Mouse (Mus musculus) lung, postnatal 0 days (tissue): ENCODE data around the gene Actl6a. TPM values are rescaled to one million over a fixed set of nuclear protein-coding genes. Genes with fewer than 3 reads are reported as not detected.

Experiments
- ATAC-seq: fragments of 200-750 bp; cut with Nextera tagmentation; 2 replicates; pipeline ENCODE4 v1.8.0; 2017; ENCODE audit warnings: moderate library complexity
- DNase-seq: peaks from one replicate; pipeline ENCODE4 v3.0.0-alpha.2; 2016; ENCODE audit warnings: low spot score
- H3K27ac ChIP-seq: fragments of 300-500 bp; sonication (generic); 2 replicates; pipeline ENCODE4 v1.5.1; 2014; ENCODE audit warnings: antibody characterized with exemption, mild to moderate bottlenecking, low read length, mixed read lengths
- H3K27me3 ChIP-seq: fragments of 300-500 bp; sonication (generic); replicated peaks from 2 replicates; pipeline ENCODE4 v1.6.1; 2014; ENCODE audit warnings: low read length, mixed read lengths; ENCODE audit not compliant: insufficient read depth
- H3K36me3 ChIP-seq: fragments of 300-500 bp; sonication (generic); 2 replicates; pipeline ENCODE4 v1.6.1; 2014; ENCODE audit warnings: low read length, mixed read lengths; ENCODE audit not compliant: insufficient read depth
- H3K4me1 ChIP-seq: fragments of 300-500 bp; sonication (generic); 2 replicates; pipeline ENCODE4 v1.6.1; 2014; ENCODE audit warnings: antibody characterized with exemption, low read depth, low read length, mixed read lengths; ENCODE audit not compliant: insufficient read depth
- H3K4me2 ChIP-seq: fragments of 300-500 bp; sonication (generic); replicated peaks from 2 replicates; pipeline ENCODE4 v1.6.1; 2014; ENCODE audit warnings: low read depth, mild to moderate bottlenecking, low read length, moderate library complexity, mixed read lengths
- H3K4me3 ChIP-seq: fragments of 300-500 bp; sonication (generic); 2 replicates; pipeline ENCODE4 v1.5.1; 2014; ENCODE audit warnings: low read depth, low read length
- H3K9ac ChIP-seq: fragments of 300-500 bp; sonication (generic); replicated peaks from 2 replicates; pipeline ENCODE4 v1.6.1; 2014; ENCODE audit warnings: low read depth, mild to moderate bottlenecking
- H3K9me3 ChIP-seq: fragments of 300-500 bp; sonication (generic); 2 replicates; pipeline ENCODE4 v1.6.1; 2016; ENCODE audit warnings: low read length, mixed read lengths
- CTCF ChIP-seq: IDR thresholded peaks from 2 replicates; pipeline ENCODE4 v1.5.1; 2016; ENCODE audit warnings: antibody characterized with exemption, mild to moderate bottlenecking
- EP300 ChIP-seq: IDR thresholded peaks from 2 replicates; pipeline ENCODE4 v1.6.1; 2016; ENCODE audit warnings: antibody characterized with exemption, mild to moderate bottlenecking, control low read depth
- WGBS: fragments of 180-500 bp; shearing (Covaris S2); extraction: QIAGEN DNeasy Blood & Tissue Kit; methylation state at CpG from one replicate; pipeline ENCODE4 v1.1.7; 2014; 5-methylcytosine and 5-hydroxymethylcytosine counted together
- polyA plus RNA-seq: library from polyadenylated mRNA; unstranded; fragments of >200 nt; fragmentation: Nextera tagmentation; extraction: Ambion mirVana; gene quantifications from 2 replicates; pipeline ENCODE4 v1.2.1, GENCODE M21; 2015

Actl6a gene
- polyA plus RNA-seq, 1 experiment from 2014 or later = 79.5 TPM

DNA sequence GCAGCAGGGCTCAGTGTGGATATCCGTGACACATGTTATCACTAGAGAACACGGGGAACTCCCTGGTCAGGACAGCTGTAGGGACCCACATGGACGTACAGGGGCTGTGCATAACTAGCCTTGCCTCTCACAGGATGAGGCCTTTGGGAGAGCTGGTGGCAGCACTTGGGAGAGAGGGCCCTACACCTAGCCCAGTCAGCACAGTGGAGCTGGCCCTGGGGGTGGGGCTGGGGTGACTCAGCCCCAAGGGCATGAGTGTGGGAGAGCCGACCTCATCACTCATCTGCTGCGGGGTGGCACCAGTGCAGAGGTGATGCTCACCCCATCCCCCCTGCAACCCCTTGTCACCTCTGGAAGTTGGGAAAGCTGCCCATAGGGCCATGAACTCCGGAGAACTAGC, 29.7 kb upstream of the Actl6a start:
- 69% methylated on average over 6 of the region's 6 CpGs for WGBS
- H3K27me3 ChIP-seq = no peaks in the 10 kb centered on the region
- ATAC-seq (peak; percentile 43; the same call in 1 of the 2 replicates), DNase-seq (no peak)
- no peaks in the 10 kb centered on the region for H3K36me3 ChIP-seq
- H3K9ac ChIP-seq = no peak overlapping the region
- H3K4me2 ChIP-seq = no peak overlapping the region
- H3K4me1 ChIP-seq = no peaks in the 10 kb centered on the region
- no peaks in the 10 kb centered on the region for H3K9me3 ChIP-seq
- H3K27ac ChIP-seq = no peak overlapping the region
- no peak for TF ChIP-seq CTCF
- no peak for TF ChIP-seq EP300
- no peak overlapping the region for H3K4me3 ChIP-seq

DNA sequence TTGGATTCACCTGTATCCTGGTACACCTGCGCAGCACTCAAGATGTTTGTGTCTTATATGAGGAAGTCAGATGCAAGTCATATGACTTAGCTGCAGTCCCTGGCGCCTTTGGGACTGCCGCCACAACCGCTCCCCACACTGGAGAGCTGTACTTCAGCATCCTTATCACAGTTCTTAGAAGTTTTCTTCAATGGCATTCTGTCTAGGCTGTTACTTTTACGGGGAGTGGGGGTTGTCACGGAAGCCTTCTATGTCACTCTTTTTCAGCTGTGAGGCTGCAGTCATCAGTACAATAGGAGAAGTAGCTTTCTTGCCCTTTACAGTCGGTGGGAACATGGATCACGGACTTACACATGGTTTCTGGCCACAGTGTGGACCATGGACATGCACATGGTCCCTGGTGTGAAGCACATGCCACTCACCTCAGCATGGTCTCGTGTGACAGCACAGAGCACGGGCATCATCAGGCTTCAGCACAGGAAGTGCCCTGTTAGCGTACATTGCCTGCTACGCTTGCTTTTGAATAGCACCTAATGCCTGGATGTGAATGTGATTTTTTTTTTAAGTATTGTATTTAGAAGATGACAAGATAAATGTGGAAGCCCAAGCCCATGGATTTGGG, 23.1 kb upstream of the Actl6a start:
- H3K9me3 ChIP-seq = no peaks in the 10 kb centered on the region
- DNase-seq (peak; percentile 64), ATAC-seq (peak; percentile 95)
- H3K9ac ChIP-seq = no peak overlapping the region
- WGBS = 52% methylated on average over 11 of the region's 12 CpGs
- H3K4me3 ChIP-seq = no peak overlapping the region
- no peaks in the 10 kb centered on the region for H3K27me3 ChIP-seq
- no peaks in the 10 kb centered on the region for H3K36me3 ChIP-seq
- no peaks in the 10 kb centered on the region for H3K4me1 ChIP-seq
- H3K4me2 ChIP-seq = no peak overlapping the region; the same call in 1 of the 2 replicates
- peak; percentile 73 for TF ChIP-seq EP300
- no peak for TF ChIP-seq CTCF
- H3K27ac ChIP-seq = no peak overlapping the region

DNA sequence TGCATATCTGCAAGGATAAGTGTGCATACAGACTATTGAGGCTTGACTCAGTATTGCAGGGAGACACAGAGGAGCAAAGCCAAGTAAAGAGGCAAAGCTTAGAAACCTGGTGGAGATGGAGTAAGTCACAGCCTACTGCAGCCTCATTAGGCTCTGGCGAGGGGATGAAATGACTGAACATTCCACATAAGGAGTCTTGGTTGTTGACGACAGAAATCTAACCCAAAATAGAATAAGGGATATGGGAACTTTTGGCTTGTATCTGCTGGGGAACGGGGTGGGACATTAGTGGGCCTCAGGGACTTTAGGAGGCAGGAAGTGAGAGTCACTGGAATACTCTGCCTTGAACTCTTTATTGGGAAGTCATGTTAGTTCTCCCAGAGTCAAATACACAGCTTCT, 21.5 kb upstream of the Actl6a start:
- no peaks in the 10 kb centered on the region for H3K27me3 ChIP-seq
- no peak overlapping the region for H3K4me2 ChIP-seq
- TF ChIP-seq CTCF (no peak), EP300 (no peak)
- no peak for DNase-seq
- no peaks in the 10 kb centered on the region for H3K36me3 ChIP-seq
- H3K9me3 ChIP-seq = no peaks in the 10 kb centered on the region
- H3K4me3 ChIP-seq = no peak overlapping the region
- no peak for ATAC-seq
- no peak overlapping the region for H3K27ac ChIP-seq
- WGBS = 67% methylated on average over 3 of the region's 3 CpGs
- no peaks in the 10 kb centered on the region for H3K4me1 ChIP-seq
- no peak overlapping the region for H3K9ac ChIP-seq

DNA sequence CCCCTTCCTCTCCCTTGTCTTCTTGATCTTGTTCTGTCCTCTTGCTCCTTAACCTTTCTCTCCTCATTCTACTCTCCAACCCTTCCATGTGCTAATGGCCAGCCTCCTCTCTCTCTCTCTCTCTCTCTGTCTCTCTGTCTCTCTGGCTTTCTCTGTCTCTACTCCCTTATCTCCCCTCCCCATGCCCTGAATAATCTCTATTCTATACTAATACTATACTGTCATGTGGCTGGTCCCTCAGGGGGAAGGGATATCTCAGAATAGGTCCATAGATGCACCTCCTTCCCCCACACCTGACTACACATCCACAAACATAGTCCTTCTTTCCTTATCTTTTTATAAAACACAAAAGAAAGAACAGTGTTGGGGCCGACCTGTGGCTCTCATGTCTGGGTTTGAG, 19.6 kb upstream of the Actl6a start:
- no peaks in the 10 kb centered on the region for H3K9me3 ChIP-seq
- no peak overlapping the region for H3K27ac ChIP-seq
- no peaks in the 10 kb centered on the region for H3K36me3 ChIP-seq
- DNase-seq (no peak), ATAC-seq (no peak)
- no peak overlapping the region for H3K9ac ChIP-seq
- no peak overlapping the region for H3K4me3 ChIP-seq
- TF ChIP-seq EP300 = no peak
- no peak for TF ChIP-seq CTCF
- no peaks in the 10 kb centered on the region for H3K27me3 ChIP-seq
- WGBS = 63% methylated on average over 1 of the region's 1 CpGs
- H3K4me1 ChIP-seq = no peaks in the 10 kb centered on the region
- H3K4me2 ChIP-seq = no peak overlapping the region

DNA sequence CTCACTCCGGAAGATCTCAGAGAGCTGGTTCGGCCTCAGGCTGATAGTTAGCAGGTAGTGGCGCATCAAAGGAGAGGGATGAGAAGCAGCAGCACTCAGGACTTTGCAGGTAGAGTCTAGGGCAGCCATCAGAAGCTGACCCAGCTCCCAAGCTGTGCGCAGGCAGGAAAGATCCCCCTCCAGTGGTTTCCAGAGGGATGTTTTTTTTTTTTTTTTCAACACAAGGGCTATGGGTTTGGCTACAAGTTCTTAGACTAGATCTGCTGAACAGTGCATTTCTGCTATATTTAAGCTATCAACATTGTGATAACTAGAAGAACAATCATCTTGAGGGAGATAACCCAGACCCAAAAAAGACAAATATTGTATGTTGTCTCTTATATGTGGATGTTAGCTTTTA, 18.9 kb upstream of the Actl6a start:
- 63% methylated on average over 4 of the region's 4 CpGs for WGBS
- Histone ChIP-seq H3K4me2 (no peak overlapping the region), H3K4me1 (no peaks in the 10 kb centered on the region), H3K4me3 (no peak overlapping the region), H3K27ac (no peak overlapping the region), H3K9ac (no peak overlapping the region), H3K27me3 (no peaks in the 10 kb centered on the region), H3K36me3 (no peaks in the 10 kb centered on the region), H3K9me3 (no peaks in the 10 kb centered on the region)
- peak; percentile 36 for TF ChIP-seq CTCF
- TF ChIP-seq EP300 = no peak
- no peak for DNase-seq
- ATAC-seq = no peak

DNA sequence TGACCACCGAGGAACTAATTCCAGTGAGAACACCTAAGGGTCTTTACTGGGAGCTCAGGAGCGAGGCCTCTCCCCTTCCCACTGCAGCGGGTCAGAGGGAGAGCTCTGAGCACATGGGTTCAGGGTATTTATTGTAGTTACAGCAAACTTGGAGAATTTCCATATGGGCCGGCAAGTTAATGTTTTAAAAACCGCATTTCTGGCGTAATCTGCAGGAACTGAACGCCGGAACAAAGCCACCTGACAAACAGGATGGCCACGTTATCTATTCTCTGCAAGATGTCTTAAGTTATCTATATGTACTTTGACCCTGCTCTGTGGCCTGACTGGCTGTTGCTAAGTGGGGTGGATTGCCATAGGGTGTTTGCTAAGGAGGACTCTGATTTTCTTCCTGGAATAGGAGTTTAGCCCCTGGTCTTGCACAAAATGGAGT, 16.5 kb upstream of the Actl6a start:
- Histone ChIP-seq H3K36me3 (no peaks in the 10 kb centered on the region), H3K27me3 (no peaks in the 10 kb centered on the region), H3K4me3 (no peak overlapping the region), H3K9ac (no peak overlapping the region), H3K9me3 (no peaks in the 10 kb centered on the region), H3K4me2 (no peak overlapping the region), H3K27ac (no peak overlapping the region), H3K4me1 (no peaks in the 10 kb centered on the region)
- ATAC-seq (no peak), DNase-seq (no peak)
- TF ChIP-seq CTCF = no peak
- no peak for TF ChIP-seq EP300
- WGBS = 50% methylated on average over 9 of the region's 9 CpGs

DNA sequence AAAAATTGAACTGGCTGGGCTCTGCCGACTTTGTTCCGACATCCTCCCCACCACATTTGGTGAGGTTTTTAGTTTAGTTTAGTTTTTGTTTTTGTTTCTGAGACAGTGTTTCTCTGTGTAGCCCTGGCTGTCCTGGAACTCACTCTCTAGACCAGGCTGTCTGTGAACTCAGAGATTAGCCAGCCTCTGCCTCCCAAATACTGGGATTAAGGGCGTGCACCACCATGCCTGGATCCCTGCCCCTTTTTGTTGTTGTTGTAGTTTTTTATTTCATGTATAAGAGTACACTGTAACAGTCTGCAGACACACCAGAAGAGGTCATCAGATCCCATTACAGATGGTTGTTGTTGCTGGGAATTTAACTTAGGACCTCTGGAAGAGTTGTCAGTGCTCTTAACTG, 16.1 kb upstream of the Actl6a start:
- TF ChIP-seq EP300 (no peak), CTCF (no peak)
- H3K4me2 ChIP-seq = no peak overlapping the region
- H3K4me1 ChIP-seq = no peaks in the 10 kb centered on the region
- no peaks in the 10 kb centered on the region for H3K9me3 ChIP-seq
- no peaks in the 10 kb centered on the region for H3K36me3 ChIP-seq
- DNase-seq = no peak
- H3K9ac ChIP-seq = no peak overlapping the region
- H3K27ac ChIP-seq = no peak overlapping the region
- no peak for ATAC-seq
- H3K4me3 ChIP-seq = no peak overlapping the region
- 84% methylated on average over 3 of the region's 3 CpGs for WGBS
- no peaks in the 10 kb centered on the region for H3K27me3 ChIP-seq
